Mouse (Mus musculus) forebrain, embryonic 11.5 days (tissue): ENCODE data around the gene Lgals1. TPM values are rescaled to one million over a fixed set of nuclear protein-coding genes. Genes with fewer than 3 reads are reported as not detected.
"Not testable (repeated sequence)": the region's sequence is repeated elsewhere in the genome, so short reads cannot be mapped to it uniquely, and the experiment has no call there.

Source experiments
- ATAC-seq: fragments of 200-750 bp; cut with Nextera tagmentation; replicated peaks from 2 replicates; pipeline ENCODE4 v1.8.0; 2017; ENCODE audit warnings: moderate TSS enrichment; ENCODE audit not compliant: low FRiP score
- DNase-seq: peaks from one replicate; pipeline ENCODE4 v3.0.0-alpha.2; 2017; ENCODE audit warnings: low spot score
- H3K27ac ChIP-seq: fragments of 300-500 bp; sonication (generic); 2 replicates; pipeline ENCODE4 v1.5.1; 2014; ENCODE audit warnings: low read depth, low read length
- H3K27me3 ChIP-seq: fragments of 300-500 bp; sonication (generic); 2 replicates; pipeline ENCODE4 v1.6.1; 2014; ENCODE audit warnings: mild to moderate bottlenecking, low read length, mixed read lengths; ENCODE audit not compliant: control insufficient read depth, insufficient read depth
- H3K36me3 ChIP-seq: fragments of 300-500 bp; sonication (generic); 2 replicates; pipeline ENCODE4 v1.6.1; 2014; ENCODE audit warnings: mild to moderate bottlenecking, low read length, moderate library complexity, mixed read lengths; ENCODE audit not compliant: control insufficient read depth, insufficient read depth
- H3K4me1 ChIP-seq: fragments of 300-500 bp; sonication (generic); replicated peaks from 2 replicates; pipeline ENCODE4 v1.6.1; 2014; ENCODE audit warnings: low read length, mixed read lengths; ENCODE audit not compliant: control insufficient read depth, insufficient read depth
- H3K4me2 ChIP-seq: fragments of 300-500 bp; sonication (generic); 2 replicates; pipeline ENCODE4 v1.6.1; 2014; ENCODE audit warnings: low read depth, mild to moderate bottlenecking, low read length, moderate library complexity, mixed read lengths; ENCODE audit not compliant: severe bottlenecking
- H3K4me3 ChIP-seq: fragments of 300-500 bp; sonication (generic); 2 replicates; pipeline ENCODE4 v1.5.1; 2014; ENCODE audit warnings: low read depth, low read length
- H3K9ac ChIP-seq: fragments of 300-500 bp; sonication (generic); 2 replicates; pipeline ENCODE4 v1.6.1; 2014; ENCODE audit warnings: low read length
- H3K9me3 ChIP-seq: fragments of 300-500 bp; sonication (generic); 2 replicates; pipeline ENCODE4 v1.6.1; 2016; ENCODE audit warnings: low read length, mixed read lengths; ENCODE audit not compliant: control insufficient read depth
- WGBS: fragments of 180-500 bp; shearing (Covaris S2); extraction: QIAGEN DNeasy Blood & Tissue Kit; methylation state at CpG from one replicate; pipeline ENCODE4 v1.1.7; 2014; 5-methylcytosine and 5-hydroxymethylcytosine counted together
- polyA plus RNA-seq: library from polyadenylated mRNA; unstranded; fragments of >200 nt; fragmentation: Nextera tagmentation; extraction: Ambion mirVana; gene quantifications from 2 replicates; pipeline ENCODE4 v1.2.1, GENCODE M21; 2014

Lgals1 gene
- 279 and 319 TPM in 2 replicates for polyA plus RNA-seq

GRCm38 (mm10) chr15:78926021-78926919, at the start of gene Lgals1:
Gene Lgals1 (plus strand): TSS chr15:78926725.
- H3K4me3 ChIP-seq, result peak within 1 kb of the TSS; percentile 28
- H3K27ac ChIP-seq, result no peak within 1 kb of the TSS
- peak within 1 kb of the TSS; percentile 35; the same call in 1 of the 2 replicates for H3K9ac ChIP-seq
- WGBS, result 10% methylated on average over 20 of the region's 20 CpGs
- H3K4me2 ChIP-seq, result peak within 1 kb of the TSS; percentile 59
- DNase-seq (peak; percentile 84), ATAC-seq (peak; percentile 68)
- peaks cover 22% of the 10 kb centered on the region for H3K4me1 ChIP-seq
- no peaks in the 10 kb centered on the region for H3K9me3 ChIP-seq
- H3K36me3 ChIP-seq, result no peaks in the 10 kb centered on the region
- peaks cover 4% of the 10 kb centered on the region; the same call in 1 of the 2 replicates for H3K27me3 ChIP-seq

GRCm38 (mm10) chr15:78876991-78877809, 49.3 kb upstream of the Lgals1 start, which contains the start of gene Gga1:
Gene Gga1 (plus strand): TSS chr15:78877190.
- H3K27ac ChIP-seq, result peak within 1 kb of the TSS; percentile 94
- H3K9ac ChIP-seq, result peak within 1 kb of the TSS; percentile 88
- H3K9me3 ChIP-seq, result no peaks in the 10 kb centered on the region
- peak within 1 kb of the TSS; percentile 84 for H3K4me2 ChIP-seq
- ATAC-seq, result peak; percentile 92
- H3K4me1 ChIP-seq, result peaks cover 14% of the 10 kb centered on the region
- no peaks in the 10 kb centered on the region for H3K27me3 ChIP-seq
- no peaks in the 10 kb centered on the region; the same call in 1 of the 2 replicates for H3K36me3 ChIP-seq
- H3K4me3 ChIP-seq, result peak within 1 kb of the TSS; percentile 76
- WGBS, result under 1% methylated on average over 72 of the region's 95 CpGs
- DNase-seq, result peak; percentile 96

- DNase-seq, result no peak
- Histone ChIP-seq H3K9ac (peak overlapping the region; percentile 88), H3K4me3 (peak overlapping the region; percentile 76), H3K27me3 (no peaks in the 10 kb centered on the region), H3K36me3 (no peaks in the 10 kb centered on the region; the same call in 1 of the 2 replicates), H3K4me2 (peak overlapping the region; percentile 84), H3K27ac (peak overlapping the region; percentile 94), H3K9me3 (no peaks in the 10 kb centered on the region), H3K4me1 (peaks cover 14% of the 10 kb centered on the region)
- ATAC-seq, result no peak; the same call in 1 of the 2 replicates
- WGBS, result 0% methylated on average over 14 of the region's 17 CpGs
Observed at GRCm38 (mm10) chr15:78877810-78878390, 48.6 kb upstream of the Lgals1 start.

- H3K9me3 ChIP-seq, DNase-seq, H3K4me3 ChIP-seq, H3K4me2 ChIP-seq, H3K27ac ChIP-seq, H3K36me3 ChIP-seq, H3K27me3 ChIP-seq, ATAC-seq, H3K9ac ChIP-seq: not testable (repeated sequence)
- 73% methylated on average over 7 of the region's 7 CpGs for WGBS
- H3K4me1 ChIP-seq, result peaks cover 13% of the 10 kb centered on the region
Observed at GRCm38 (mm10) chr15:78878792-78879516, 47.6 kb upstream of the Lgals1 start.

GRCm38 (mm10) chr15:78880432-78880831, 46.1 kb upstream of the Lgals1 start:
- 95% methylated on average over 8 of the region's 8 CpGs for WGBS
- peaks cover 4% of the 10 kb centered on the region; the same call in 1 of the 2 replicates for H3K36me3 ChIP-seq
- no peaks in the 10 kb centered on the region for H3K27me3 ChIP-seq

GRCm38 (mm10) chr15:78881828-78882227, 44.7 kb upstream of the Lgals1 start:
- WGBS, result 91% methylated on average over 3 of the region's 3 CpGs
- no peak overlapping the region for H3K9ac ChIP-seq
- H3K27ac ChIP-seq, result no peak overlapping the region
- no peaks in the 10 kb centered on the region for H3K9me3 ChIP-seq
- ATAC-seq, result no peak
- no peak overlapping the region for H3K4me2 ChIP-seq
- H3K4me1 ChIP-seq, result peaks cover 8% of the 10 kb centered on the region
- DNase-seq, result no peak
- H3K4me3 ChIP-seq, result no peak overlapping the region
- H3K27me3 ChIP-seq, result no peaks in the 10 kb centered on the region
- peaks cover 7% of the 10 kb centered on the region; the same call in 1 of the 2 replicates for H3K36me3 ChIP-seq

More at GRCm38 (mm10) chr15:78880432-78880831, 46.1 kb upstream of the Lgals1 start:
- H3K27ac ChIP-seq, result no peak overlapping the region
- H3K4me3 ChIP-seq, result no peak overlapping the region
- ATAC-seq (no peak), DNase-seq (no peak)
- no peak overlapping the region for H3K4me2 ChIP-seq
- no peak overlapping the region for H3K9ac ChIP-seq
- H3K4me1 ChIP-seq, result peaks cover 12% of the 10 kb centered on the region
- H3K9me3 ChIP-seq, result no peaks in the 10 kb centered on the region

GRCm38 (mm10) chr15:78889401-78889853, 37.1 kb upstream of the Lgals1 start:
- Histone ChIP-seq H3K9me3 (no peaks in the 10 kb centered on the region), H3K4me1 (peaks cover 7% of the 10 kb centered on the region), H3K27ac (no peak overlapping the region), H3K27me3 (no peaks in the 10 kb centered on the region), H3K4me3 (no peak overlapping the region), H3K36me3 (peaks cover 7% of the 10 kb centered on the region; the same call in 1 of the 2 replicates), H3K9ac (no peak overlapping the region), H3K4me2 (no peak overlapping the region)
- 19% methylated on average over 13 of the region's 13 CpGs for WGBS
- DNase-seq (no peak), ATAC-seq (no peak)
